Mouse (Mus musculus) embryonic facial prominence, embryonic 15.5 days (tissue): ENCODE results near the gene Trip10. TPM values are rescaled to one million over a fixed set of nuclear protein-coding genes. Genes with fewer than 3 reads are reported as not detected.

Source experiments
- ATAC-seq: fragments of 200-750 bp; cut with Nextera tagmentation; 2 replicates; pipeline ENCODE4 v1.8.0; 2017; ENCODE audit warnings: low read depth, moderate TSS enrichment; ENCODE audit not compliant: insufficient number of reproducible peaks, low FRiP score, low TSS enrichment
- H3K27ac ChIP-seq: fragments of 300-500 bp; sonication (generic); replicated peaks from 2 replicates; pipeline ENCODE4 v1.5.1; 2015; ENCODE audit warnings: mild to moderate bottlenecking, inconsistent platforms
- H3K27me3 ChIP-seq: fragments of 300-500 bp; sonication (generic); 2 replicates; pipeline ENCODE4 v1.6.1; 2015; ENCODE audit warnings: inconsistent platforms
- H3K36me3 ChIP-seq: fragments of 300-500 bp; sonication (generic); 2 replicates; pipeline ENCODE4 v1.6.1; 2015; ENCODE audit warnings: mild to moderate bottlenecking, inconsistent platforms
- H3K4me1 ChIP-seq: fragments of 300-500 bp; sonication (generic); 2 replicates; pipeline ENCODE4 v1.6.1; 2015; ENCODE audit warnings: inconsistent platforms
- H3K4me2 ChIP-seq: fragments of 300-500 bp; sonication (generic); replicated peaks from 2 replicates; pipeline ENCODE4 v1.6.1; 2015; ENCODE audit warnings: mild to moderate bottlenecking, inconsistent platforms
- H3K4me3 ChIP-seq: fragments of 300-500 bp; sonication (generic); replicated peaks from 2 replicates; pipeline ENCODE4 v1.5.1; 2015; ENCODE audit warnings: mild to moderate bottlenecking, inconsistent platforms
- H3K9ac ChIP-seq: fragments of 300-500 bp; sonication (generic); 2 replicates; pipeline ENCODE4 v1.6.1; 2015; ENCODE audit warnings: inconsistent platforms
- H3K9me3 ChIP-seq: fragments of 300-500 bp; sonication (generic); replicated peaks from 2 replicates; pipeline ENCODE4 v1.6.1; 2016; ENCODE audit warnings: inconsistent platforms
- WGBS: fragments of 180-500 bp; shearing (Covaris S2); methylation state at CpG from one replicate; pipeline ENCODE4 v1.1.7; 2015; 5-methylcytosine and 5-hydroxymethylcytosine counted together
- polyA plus RNA-seq: library from polyadenylated mRNA; unstranded; fragments of >200 nt; fragmentation: Nextera tagmentation; extraction: Ambion mirVana; gene quantifications from 2 replicates; pipeline ENCODE4 v1.2.1, GENCODE M21; 2015

Trip10 gene
- polyA plus RNA-seq, 1 experiment from 2014 or later: 36.8 TPM

- ATAC-seq: no peak
- no peaks in the 10 kb centered on the region for H3K4me1 ChIP-seq
- H3K4me2 ChIP-seq: no peak overlapping the region
- no peaks in the 10 kb centered on the region for H3K27me3 ChIP-seq
- H3K9me3 ChIP-seq: no peaks in the 10 kb centered on the region
- no peak overlapping the region for H3K4me3 ChIP-seq
- H3K36me3 ChIP-seq: peaks cover 39% of the 10 kb centered on the region
- no peak overlapping the region for H3K27ac ChIP-seq
- WGBS: 92% methylated on average over 9 of the region's 9 CpGs
- no peak overlapping the region for H3K9ac ChIP-seq
These were observed 12.1 kb upstream of the Trip10 start for GRCm38 (mm10) chr17:57237181-57237580.

- WGBS: 79% methylated on average over 10 of the region's 10 CpGs
- ATAC-seq: no peak
- Histone ChIP-seq H3K4me3 (no peak overlapping the region), H3K9ac (no peak overlapping the region), H3K9me3 (no peaks in the 10 kb centered on the region), H3K36me3 (peaks cover 31% of the 10 kb centered on the region), H3K27me3 (no peaks in the 10 kb centered on the region), H3K27ac (no peak overlapping the region), H3K4me1 (peaks cover 18% of the 10 kb centered on the region), H3K4me2 (no peak overlapping the region)
These were observed 5.4 kb upstream of the Trip10 start for GRCm38 (mm10) chr17:57243650-57244370.

GRCm38 (mm10) chr17:57245311-57245929, 3.8 kb upstream of the Trip10 start:
- Histone ChIP-seq H3K4me2 (no peak overlapping the region), H3K36me3 (peaks cover 31% of the 10 kb centered on the region), H3K4me3 (no peak overlapping the region), H3K27me3 (no peaks in the 10 kb centered on the region), H3K9me3 (no peaks in the 10 kb centered on the region), H3K27ac (no peak overlapping the region), H3K9ac (no peak overlapping the region), H3K4me1 (peaks cover 23% of the 10 kb centered on the region)
- no peak for ATAC-seq
- WGBS: 88% methylated on average over 10 of the region's 10 CpGs

GRCm38 (mm10) chr17:57246663-57247392, 2.4 kb upstream of the Trip10 start:
- no peak; the same call in 1 of the 2 replicates for ATAC-seq
- Histone ChIP-seq H3K4me2 (peak overlapping the region; percentile 77), H3K27me3 (no peaks in the 10 kb centered on the region), H3K9me3 (no peaks in the 10 kb centered on the region), H3K4me3 (peak overlapping the region; percentile 80), H3K4me1 (peaks cover 27% of the 10 kb centered on the region), H3K36me3 (peaks cover 26% of the 10 kb centered on the region), H3K27ac (peak overlapping the region; percentile 97), H3K9ac (peak overlapping the region; percentile 68)
- 4% methylated on average over 18 of the region's 18 CpGs for WGBS

- Histone ChIP-seq H3K9ac (peak overlapping the region; percentile 68), H3K27ac (peak overlapping the region; percentile 97), H3K9me3 (no peaks in the 10 kb centered on the region), H3K27me3 (no peaks in the 10 kb centered on the region), H3K4me1 (peaks cover 27% of the 10 kb centered on the region), H3K36me3 (peaks cover 19% of the 10 kb centered on the region), H3K4me3 (peak overlapping the region; percentile 80), H3K4me2 (peak overlapping the region; percentile 84)
- ATAC-seq: peak; percentile 93
- under 1% methylated on average over 46 of the region's 46 CpGs for WGBS
These were observed 1.7 kb upstream of the Trip10 start for GRCm38 (mm10) chr17:57247393-57248200.

GRCm38 (mm10) chr17:57248201-57248699, 1.0 kb upstream of the Trip10 start, which contains the start of gene Gpr108:
Gene Gpr108 (minus strand): TSS chr17:57248446.
- Histone ChIP-seq H3K27ac (peak within 1 kb of the TSS; percentile 97), H3K4me3 (peak within 1 kb of the TSS; percentile 80), H3K4me1 (peaks cover 27% of the 10 kb centered on the region), H3K27me3 (no peaks in the 10 kb centered on the region), H3K36me3 (peaks cover 15% of the 10 kb centered on the region), H3K9ac (peak within 1 kb of the TSS; percentile 68), H3K9me3 (no peaks in the 10 kb centered on the region), H3K4me2 (peak within 1 kb of the TSS; percentile 84)
- ATAC-seq: peak; percentile 48
- under 1% methylated on average over 12 of the region's 12 CpGs for WGBS

GRCm38 (mm10) chr17:57248771-57249170, 484 bp upstream of the Trip10 start:
- H3K27me3 ChIP-seq: no peaks in the 10 kb centered on the region
- H3K36me3 ChIP-seq: peaks cover 17% of the 10 kb centered on the region
- peak overlapping the region; percentile 2; the same call in 1 of the 2 replicates for H3K9ac ChIP-seq
- peak overlapping the region; percentile 84 for H3K4me2 ChIP-seq
- WGBS: 7% methylated on average over 13 of the region's 13 CpGs
- no peaks in the 10 kb centered on the region for H3K9me3 ChIP-seq
- peak overlapping the region; percentile 94 for H3K27ac ChIP-seq
- H3K4me1 ChIP-seq: peaks cover 27% of the 10 kb centered on the region
- no peak for ATAC-seq
- peak overlapping the region; percentile 80 for H3K4me3 ChIP-seq

- Histone ChIP-seq H3K4me2 (peak overlapping the region; percentile 84), H3K27ac (peak overlapping the region; percentile 84), H3K36me3 (peaks cover 25% of the 10 kb centered on the region), H3K4me3 (peak overlapping the region; percentile 80), H3K9me3 (no peaks in the 10 kb centered on the region), H3K27me3 (no peaks in the 10 kb centered on the region), H3K4me1 (peaks cover 24% of the 10 kb centered on the region), H3K9ac (peak overlapping the region; percentile 49)
- 2% methylated on average over 33 of the region's 33 CpGs for WGBS
- ATAC-seq: no peak
These were observed 1.4 kb downstream of the Trip10 start for GRCm38 (mm10) chr17:57250461-57251160.

- H3K9ac ChIP-seq: no peak overlapping the region
- no peak for ATAC-seq
- no peaks in the 10 kb centered on the region for H3K27me3 ChIP-seq
- peak overlapping the region; percentile 84; the same call in 1 of the 2 replicates for H3K4me2 ChIP-seq
- peaks cover 18% of the 10 kb centered on the region for H3K4me1 ChIP-seq
- H3K4me3 ChIP-seq: no peak overlapping the region
- H3K9me3 ChIP-seq: no peaks in the 10 kb centered on the region
- peaks cover 34% of the 10 kb centered on the region for H3K36me3 ChIP-seq
- 94% methylated on average over 3 of the region's 3 CpGs for WGBS
- no peak overlapping the region for H3K27ac ChIP-seq
These were observed 2.2 kb downstream of the Trip10 start for GRCm38 (mm10) chr17:57251431-57251830.

- H3K36me3 ChIP-seq: peaks cover 50% of the 10 kb centered on the region
- H3K4me1 ChIP-seq: peaks cover 15% of the 10 kb centered on the region
- WGBS: 75% methylated on average over 6 of the region's 6 CpGs
- ATAC-seq: no peak
- H3K27me3 ChIP-seq: no peaks in the 10 kb centered on the region
- no peak overlapping the region for H3K4me3 ChIP-seq
- H3K27ac ChIP-seq: no peak overlapping the region
- H3K4me2 ChIP-seq: no peak overlapping the region
- no peaks in the 10 kb centered on the region for H3K9me3 ChIP-seq
- no peak overlapping the region for H3K9ac ChIP-seq
These were observed 4.1 kb downstream of the Trip10 start for GRCm38 (mm10) chr17:57253306-57253705.
